8 mouse cellular contexts compared by ENCODE assay signal in genomic region chr5:60608943-60609614, GRCm38 (mm10).
A peak's percentile ranks its signal among the peaks of the same experiment; 100 is the strongest.
DNase-seq lines count a peak whose midpoint lies in the region; ATAC-seq lines count a peak whose summit lies in the region.

No protein-coding gene starts in this region.

- no peak for ATAC-seq in cerebellum, adult (ENCODE audit: insufficient number of reproducible peaks, low FRiP score, low TSS enrichment)

- intact Hi-C loops in gastrocnemius, postnatal 14 days (cut with DNase I; ENCODE audit: low total_unique reads): no loop called here

- peak; percentile 83 to 89 for DNase-seq in cerebellum, postnatal 10 days
- peak; percentile 55 to 73 for DNase-seq in right cerebral cortex, adult 2 months (ENCODE audit: low spot score in 2 of 2)
- no peak for DNase-seq in right cerebral cortex, postnatal 14 days
- DNase-seq in layer of hippocampus, adult 9-11 months: peak; percentile 55
- peak; percentile 55 for DNase-seq in telencephalon, adult 2 months (ENCODE audit: low read depth, low spot score)
- DNase-seq in gastrocnemius, postnatal 14 days: no peak
- DNase-seq in yolk sac, embryonic 10.5 days (ENCODE audit: low spot score): no peak

Comparison
In these comparisons a context has a peak if more than half of its experiments do, and no peak if none do; other contexts are left out.
1. DNase-seq: peak in cerebellum, postnatal 10 days (2 of 2), right cerebral cortex, adult 2 months (2 of 2), layer of hippocampus, adult 9-11 months (single experiment) and telencephalon, adult 2 months (single experiment); none in right cerebral cortex, postnatal 14 days (single experiment), gastrocnemius, postnatal 14 days (single experiment) and yolk sac, embryonic 10.5 days (single experiment).